Mouse (Mus musculus): ENCODE results near the gene Anln.

- TF ChIP-seq CTCF (IDR thresholded peaks at IDR 0.05) (no peak), EP300 (IDR thresholded peaks at IDR 0.05) (no peak)
Measured at GRCm38 (mm10) chr9:22389736-22390245, 803 bp upstream of the Anln start.

All from lung, postnatal 0 days (tissue).